Mouse (Mus musculus) embryonic fibroblast, embryonic 13.5 days (primary cell): ENCODE data around the gene Cpt1b.

ENCODE experiments used
- CTCF ChIP-seq: IDR thresholded peaks from 2 replicates; pipeline ENCODE4 v1.5.1; 2011; ENCODE audit warnings: mild to moderate bottlenecking, control low read depth, low read length, moderate library complexity, borderline replicate concordance; ENCODE audit not compliant: insufficient read depth
- POLR2A ChIP-seq: IDR thresholded peaks from 2 replicates; pipeline ENCODE4 v1.6.1; 2011; ENCODE audit warnings: low read depth, mild to moderate bottlenecking, control low read depth, low read length, moderate library complexity

DNA sequence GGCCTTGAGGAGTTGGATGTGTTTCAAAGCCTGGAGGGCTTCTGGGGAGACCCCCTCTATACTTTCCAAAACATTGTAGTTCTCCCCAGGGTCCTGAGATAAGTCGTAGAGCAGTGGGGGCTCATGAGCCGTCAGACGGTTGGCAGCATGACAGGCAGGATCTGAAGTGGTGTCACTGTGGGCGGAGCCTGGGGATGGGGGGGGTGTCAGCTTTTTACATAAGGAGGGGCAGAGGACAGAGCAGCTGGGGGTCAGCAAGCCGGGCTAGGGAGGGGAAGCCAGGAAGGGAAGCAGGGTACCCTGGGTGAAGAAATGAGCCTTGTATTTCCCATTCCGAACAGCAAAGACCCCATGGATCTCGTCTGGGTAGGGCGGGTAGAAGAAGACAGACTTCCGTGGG lies 47.7 kb upstream of the Cpt1b start:
- TF ChIP-seq CTCF, result no peak
- TF ChIP-seq POLR2A, result no peak
